Mouse (Mus musculus) 3T3-L1 (cell line): ENCODE data around the gene Hao1.

Experiments used
- DNase-seq: peaks from one replicate; pipeline ENCODE4 v3.0.0-alpha.2; 2015; ENCODE audit warnings: low read depth, low spot score

The Hao1 gene

GRCm38 (mm10) chr2:134554221-134554727 lies at the start of gene Hao1:
Hao1 (minus strand) TSS chr2:134554368.
- DNase-seq = no peak

- no peak for DNase-seq
Measured at GRCm38 (mm10) chr2:134591081-134591694, 37.0 kb upstream of the Hao1 start.

GRCm38 (mm10) chr2:134585243-134585642 lies 31.1 kb upstream of the Hao1 start:
- DNase-seq = no peak

- DNase-seq = no peak
Measured at GRCm38 (mm10) chr2:134559422-134559821, 5.3 kb upstream of the Hao1 start.

GRCm38 (mm10) chr2:134552358-134552757 lies 1.8 kb downstream of the Hao1 start:
- DNase-seq = no peak

GRCm38 (mm10) chr2:134549770-134550169 lies 4.4 kb downstream of the Hao1 start:
- DNase-seq = peak; percentile 86

- peak; percentile 80 for DNase-seq
Measured at GRCm38 (mm10) chr2:134545116-134545515, 9.1 kb downstream of the Hao1 start.

- DNase-seq = no peak
Measured at GRCm38 (mm10) chr2:134544321-134545065, 9.7 kb downstream of the Hao1 start.

- DNase-seq = no peak
Measured at GRCm38 (mm10) chr2:134543501-134543900, 10.7 kb downstream of the Hao1 start.

GRCm38 (mm10) chr2:134541019-134541418 lies 13.1 kb downstream of the Hao1 start:
- peak; percentile 74 for DNase-seq

- peak; percentile 41 for DNase-seq
Measured at GRCm38 (mm10) chr2:134538451-134538850, 15.7 kb downstream of the Hao1 start.

GRCm38 (mm10) chr2:134528122-134528810 lies 25.9 kb downstream of the Hao1 start:
- DNase-seq = no peak

GRCm38 (mm10) chr2:134527419-134528114 lies 26.6 kb downstream of the Hao1 start:
- peak; percentile 82 for DNase-seq

- DNase-seq = no peak
Measured at GRCm38 (mm10) chr2:134518042-134518441, 36.1 kb downstream of the Hao1 start.

GRCm38 (mm10) chr2:134499777-134500176 lies 54.4 kb downstream of the Hao1 start:
- DNase-seq = no peak

- DNase-seq = no peak
Measured at GRCm38 (mm10) chr2:134498450-134498849, 55.7 kb downstream of the Hao1 start.

- DNase-seq = no peak
Measured at GRCm38 (mm10) chr2:134488671-134489070, 65.5 kb downstream of the Hao1 start.

GRCm38 (mm10) chr2:134486055-134486834 lies 67.9 kb downstream of the Hao1 start:
- DNase-seq = no peak

GRCm38 (mm10) chr2:134482683-134483082 lies 71.5 kb downstream of the Hao1 start:
- DNase-seq = peak; percentile 66

GRCm38 (mm10) chr2:134481759-134482158 lies 72.4 kb downstream of the Hao1 start:
- DNase-seq = peak; percentile 92

- no peak for DNase-seq
Measured at GRCm38 (mm10) chr2:134481174-134481573, 73.0 kb downstream of the Hao1 start.
